Mouse (Mus musculus) bone marrow macrophage, adult 2 months (primary cell): Measurements from ENCODE around the gene Zfp423.

Experiments
- CTCF ChIP-seq: IDR thresholded peaks from 2 replicates; pipeline ENCODE4 v1.5.1; 2012; ENCODE audit warnings: low read depth, mild to moderate bottlenecking, low read length, moderate library complexity
- POLR2A ChIP-seq: IDR thresholded peaks from 2 replicates; pipeline ENCODE4 v1.6.1; 2012; ENCODE audit warnings: mild to moderate bottlenecking, low read depth, low read length, borderline replicate concordance

DNA sequence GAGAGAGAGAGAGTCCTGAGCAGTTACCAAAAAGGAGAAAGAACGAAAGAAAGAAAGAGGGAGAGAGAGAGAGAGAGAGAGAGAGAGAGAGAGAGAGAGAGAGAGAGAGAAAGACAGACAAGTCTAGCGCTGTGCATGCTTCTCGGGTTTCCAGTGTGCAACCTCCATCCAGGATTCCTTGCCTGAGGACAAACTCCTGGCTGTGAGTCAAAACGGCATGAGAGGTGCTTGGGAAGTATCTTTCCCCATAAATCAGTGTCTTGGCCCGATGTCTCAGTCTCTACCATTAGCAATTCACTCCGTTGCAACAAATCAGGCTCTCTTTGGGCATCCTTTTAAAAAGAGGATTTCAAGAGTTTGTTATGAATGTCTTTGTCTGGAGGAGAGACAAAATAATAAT lies 36.9 kb downstream of the Zfp423 start:
- TF ChIP-seq POLR2A (no peak), CTCF (no peak)
